Mouse (Mus musculus) naive thymus-derived CD4-positive, alpha-beta T cell, adult 2 months (primary cell): ENCODE results near the gene Trp53i11.
A peak's percentile ranks its signal among the peaks of the same experiment; 100 is the strongest.

Source experiments
- DNase-seq: peaks from one replicate; pipeline ENCODE4 v3.0.0-alpha.2; 2011; ENCODE audit warnings: low read depth

Gene Trp53i11

DNA sequence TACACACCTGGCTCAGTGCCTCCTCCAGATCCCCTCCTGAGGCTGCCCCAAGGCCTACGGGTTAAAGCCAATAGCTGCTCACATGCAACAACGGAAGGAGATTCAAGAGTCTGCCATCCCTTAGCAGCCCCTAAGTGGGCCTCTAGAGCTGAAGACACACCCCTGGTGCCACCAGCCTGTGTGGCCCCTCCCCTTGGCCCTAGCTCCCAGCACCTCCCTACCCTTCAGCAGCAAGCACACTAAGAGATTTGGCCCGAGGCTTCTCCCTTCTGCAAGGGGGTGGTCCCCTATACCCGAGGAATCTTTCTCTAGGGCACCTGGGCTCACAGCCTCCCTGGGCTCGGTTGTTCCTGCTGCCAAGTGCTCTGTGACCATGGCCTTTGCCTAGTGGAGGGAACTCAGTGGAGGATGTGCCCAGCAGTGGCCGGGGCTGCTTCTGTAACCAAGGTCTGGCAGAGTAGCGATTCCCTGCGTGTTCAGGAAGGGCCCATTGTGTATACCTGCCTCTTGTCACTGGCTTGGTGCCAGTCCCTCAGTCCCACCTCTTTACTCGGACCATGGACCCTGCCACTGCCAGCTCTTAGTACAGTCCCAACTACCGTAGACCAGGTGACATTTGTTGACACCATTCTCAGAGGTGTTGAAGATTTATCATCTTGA is 13.5 kb downstream of the Trp53i11 start:
- DNase-seq: no peak

- DNase-seq: no peak
Observed at GRCm38 (mm10) chr2:93201997-93202396, 14.6 kb downstream of the Trp53i11 start.

GRCm38 (mm10) chr2:93202782-93203181 is 15.4 kb downstream of the Trp53i11 start:
- DNase-seq: no peak

GRCm38 (mm10) chr2:93203682-93204081 is 16.3 kb downstream of the Trp53i11 start:
- DNase-seq: no peak

DNA sequence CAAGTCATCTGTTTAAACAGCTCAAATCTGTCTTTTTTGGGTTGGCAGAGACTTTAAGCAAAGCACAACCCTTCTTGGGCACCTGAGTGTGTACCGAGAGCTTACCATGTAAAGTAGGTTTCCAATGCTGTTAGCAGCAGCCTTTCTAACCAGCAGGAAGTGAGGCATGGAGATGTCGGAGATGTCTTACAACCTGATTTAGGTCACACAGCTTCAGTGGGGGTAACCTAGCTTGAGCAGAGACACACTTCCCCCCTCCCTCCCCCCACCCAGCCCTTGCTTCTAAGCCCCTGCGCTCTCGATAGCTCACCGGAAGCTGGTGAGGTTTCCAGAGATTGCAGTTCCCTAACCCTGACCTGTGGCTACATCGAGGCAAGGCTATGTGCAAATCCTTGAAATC is 17.2 kb downstream of the Trp53i11 start:
- DNase-seq: no peak

DNA sequence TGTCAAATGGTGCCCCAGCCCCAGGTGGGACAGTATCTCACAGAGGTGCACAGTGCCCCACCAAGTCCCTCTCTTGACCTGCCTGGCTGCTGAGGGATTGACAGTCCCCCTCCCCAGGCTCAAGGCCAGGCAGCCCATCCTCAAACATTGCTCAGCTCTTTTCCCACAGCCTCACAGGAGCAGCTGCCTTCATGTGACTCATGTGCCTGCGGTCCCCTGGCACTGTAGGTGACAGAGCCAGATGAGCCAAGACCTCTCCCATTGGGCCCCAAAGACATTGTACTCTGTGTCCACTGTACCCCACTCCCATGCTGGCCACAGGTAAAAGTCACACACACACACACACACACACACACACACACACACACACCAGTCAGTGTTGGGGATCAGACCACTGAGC is 18.8 kb downstream of the Trp53i11 start:
- DNase-seq: no peak

- DNase-seq: no peak
Observed at GRCm38 (mm10) chr2:93212386-93212785, 25.0 kb downstream of the Trp53i11 start.

GRCm38 (mm10) chr2:93212865-93213264 is 25.5 kb downstream of the Trp53i11 start:
- no peak for DNase-seq

- DNase-seq: peak; percentile 44
Observed at GRCm38 (mm10) chr2:93214192-93214591, 26.8 kb downstream of the Trp53i11 start.

GRCm38 (mm10) chr2:93215790-93216189 is 28.4 kb downstream of the Trp53i11 start:
- DNase-seq: no peak

- DNase-seq: peak; percentile 78
Observed at GRCm38 (mm10) chr2:93217015-93217414, 29.7 kb downstream of the Trp53i11 start.

GRCm38 (mm10) chr2:93218353-93218990 is 31.1 kb downstream of the Trp53i11 start:
- no peak for DNase-seq

GRCm38 (mm10) chr2:93219576-93219975 is 32.2 kb downstream of the Trp53i11 start:
- no peak for DNase-seq

- DNase-seq: no peak
Observed at GRCm38 (mm10) chr2:93220447-93220846, 33.1 kb downstream of the Trp53i11 start.

- no peak for DNase-seq
Observed at GRCm38 (mm10) chr2:93223463-93223862, 36.1 kb downstream of the Trp53i11 start.

DNA sequence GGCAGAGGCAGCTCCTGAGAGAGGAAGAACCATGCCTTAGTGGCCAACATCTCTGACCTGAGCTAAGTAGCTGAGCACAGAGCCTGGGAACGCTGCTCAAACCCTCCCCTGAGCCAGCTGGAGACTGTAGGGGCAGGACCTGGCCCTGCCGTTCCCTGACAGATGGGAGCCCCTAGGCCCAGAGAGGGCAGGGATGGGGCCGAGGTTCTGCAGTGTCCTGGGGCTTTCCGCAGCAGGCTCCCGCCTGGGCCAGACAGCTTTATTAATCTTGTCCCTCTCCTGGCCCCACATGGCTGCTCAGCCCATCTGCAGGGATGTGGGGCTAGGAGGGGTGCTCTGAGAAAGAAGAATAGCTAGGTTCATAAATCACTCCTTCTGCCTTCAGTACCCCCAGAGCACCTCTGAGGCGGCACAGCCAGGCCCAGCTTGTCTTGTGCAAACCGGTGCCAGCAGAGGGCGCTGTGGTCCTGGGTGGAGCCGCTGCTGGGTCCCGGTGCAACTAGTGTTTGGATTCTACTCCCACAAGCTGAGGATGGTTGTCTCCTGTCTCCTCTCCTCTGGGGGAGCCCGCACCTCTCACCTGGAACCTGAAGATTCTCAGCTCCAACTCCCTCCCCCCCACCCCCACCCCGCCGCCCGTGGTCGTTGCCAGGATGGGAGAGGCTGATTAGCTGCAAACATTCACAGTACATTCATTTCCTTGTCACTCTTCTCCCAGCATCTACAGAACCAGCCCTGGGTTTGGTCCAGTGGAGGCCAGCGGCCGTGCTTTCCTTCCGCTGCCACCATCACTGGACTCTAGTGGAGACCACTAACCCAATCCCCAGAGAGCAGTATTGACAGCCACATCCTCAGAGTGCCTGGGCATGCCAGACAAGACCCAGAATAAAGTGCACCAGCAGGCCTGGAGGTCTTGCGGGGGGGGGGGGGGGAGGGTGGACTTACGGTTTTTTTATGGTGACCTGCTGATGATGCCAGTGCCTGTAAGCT is 39.6 kb downstream of the Trp53i11 start:
- DNase-seq: peak; percentile 42

DNA sequence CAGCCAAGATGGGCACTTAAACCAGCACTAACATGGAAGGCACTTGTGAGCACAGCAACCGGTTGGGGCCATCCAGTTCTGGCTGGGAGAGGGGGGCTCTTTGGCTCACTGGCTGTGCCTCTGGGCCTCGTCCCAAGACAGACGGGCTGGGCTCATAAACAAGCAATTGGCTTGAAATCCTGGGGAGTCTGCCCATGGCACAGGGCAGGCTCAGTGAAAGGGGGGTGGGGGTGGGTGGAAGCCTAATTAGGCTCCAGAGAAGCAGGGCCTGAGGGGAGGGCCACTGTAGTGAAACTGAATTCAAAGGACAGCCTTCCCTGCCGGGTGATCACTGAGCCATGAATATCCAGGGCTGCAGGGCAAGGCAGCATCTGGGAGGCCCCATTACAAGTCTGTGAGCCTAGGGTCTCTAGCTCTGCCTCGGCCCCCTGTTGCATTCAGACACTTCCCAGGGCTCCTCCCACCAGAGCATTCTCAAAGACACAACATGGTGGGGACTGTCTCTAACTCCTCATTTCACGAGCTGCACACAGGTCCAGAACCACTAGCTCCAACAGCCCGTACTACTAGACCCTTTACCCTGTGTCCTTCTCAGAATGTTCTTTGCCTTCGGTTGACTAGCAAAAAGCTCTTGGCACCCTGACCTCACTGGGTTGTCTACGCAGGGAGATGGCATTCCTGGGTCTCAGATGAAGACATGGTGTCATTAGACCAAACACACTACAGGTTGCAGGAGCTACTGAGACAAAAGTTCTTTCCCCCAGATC is 40.5 kb downstream of the Trp53i11 start:
- DNase-seq: no peak

DNA sequence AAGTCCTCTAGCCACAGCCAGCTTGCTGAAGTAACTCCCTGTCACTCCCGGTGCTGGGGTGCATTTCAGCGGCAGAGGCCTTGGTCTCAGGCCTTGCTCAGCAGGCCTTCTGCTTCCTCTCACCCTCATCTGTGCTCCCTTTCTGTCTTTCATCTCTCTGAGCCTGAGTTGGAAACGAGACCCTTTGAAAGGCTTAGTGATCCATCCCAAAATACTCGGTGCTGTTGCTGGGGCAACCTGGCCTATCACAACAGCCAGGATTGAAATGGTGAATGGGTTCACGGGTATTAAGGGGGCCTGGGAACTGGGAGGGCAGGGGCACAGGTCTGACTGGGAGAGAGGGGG is 41.1 kb downstream of the Trp53i11 start:
- DNase-seq: no peak

GRCm38 (mm10) chr2:93232141-93232540 is 44.8 kb downstream of the Trp53i11 start:
- DNase-seq: no peak

DNA sequence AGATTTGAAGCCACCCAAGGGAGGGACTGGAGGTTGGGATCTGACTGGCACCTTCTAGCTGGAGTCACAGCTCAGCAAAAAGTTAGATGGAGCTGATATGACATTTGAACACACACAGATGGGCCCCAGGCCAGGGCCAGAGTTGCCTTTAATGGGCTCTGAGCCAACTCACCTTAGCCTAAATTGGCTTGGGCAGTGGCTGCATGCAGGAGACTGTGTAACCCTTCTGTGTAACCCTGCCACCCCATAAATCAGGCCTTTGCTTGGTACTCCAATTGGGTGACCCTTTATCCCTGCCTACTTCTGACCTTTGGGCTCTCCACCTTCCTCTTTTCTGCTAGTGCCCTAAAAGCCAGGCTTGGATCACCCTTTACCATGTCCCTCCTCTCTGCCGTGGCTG is 49.7 kb downstream of the Trp53i11 start:
- DNase-seq: no peak

DNA sequence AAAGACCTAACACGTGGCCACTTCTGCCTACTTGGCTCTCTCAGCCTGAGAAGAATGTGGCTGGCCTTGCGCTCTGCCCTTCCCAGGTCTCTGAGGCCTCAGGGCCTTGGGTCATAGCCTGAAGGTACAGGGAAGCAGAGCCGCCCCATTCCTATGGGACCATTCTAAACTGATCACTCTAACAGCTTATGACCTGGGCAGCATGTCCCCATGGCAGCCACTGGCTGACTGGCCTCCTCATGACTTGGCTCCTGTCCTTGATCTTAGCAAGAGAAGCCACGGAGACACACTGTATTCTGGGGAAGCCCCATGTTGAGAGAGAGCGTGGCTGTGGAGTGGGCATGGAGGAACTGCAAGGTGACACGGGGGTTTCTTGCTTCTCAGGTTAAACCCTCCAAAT is 51.5 kb downstream of the Trp53i11 start:
- no peak for DNase-seq

DNA sequence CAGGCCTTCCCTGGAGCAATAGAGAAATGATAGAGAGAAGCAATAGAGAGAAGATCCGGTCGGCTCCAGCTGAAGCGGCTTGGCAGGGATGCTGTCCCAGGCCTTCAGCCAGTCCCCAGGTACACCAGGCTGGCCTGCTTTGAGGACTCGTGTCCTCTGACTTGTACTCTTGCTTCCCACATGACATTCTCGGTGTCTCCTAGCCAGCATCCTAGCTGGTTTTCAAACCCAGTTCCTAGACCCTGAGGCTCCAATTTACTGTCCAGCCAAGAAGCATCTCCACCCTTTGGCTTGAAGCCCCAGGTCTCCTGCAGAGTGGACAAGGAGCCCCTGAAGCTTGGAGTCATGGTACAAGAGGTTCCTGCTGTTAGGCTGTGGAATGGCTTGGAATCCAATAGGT is 54.8 kb downstream of the Trp53i11 start:
- no peak for DNase-seq
